Mouse (Mus musculus) hindbrain, embryonic 14.5 days (tissue): Measurements from ENCODE around the gene Sgf29. TPM values are rescaled to one million over a fixed set of nuclear protein-coding genes. Genes with fewer than 3 reads are reported as not detected.

Experiments used
- ATAC-seq: fragments of 200-750 bp; cut with Nextera tagmentation; 2 replicates; pipeline ENCODE4 v1.8.0; 2017; ENCODE audit warnings: moderate number of reproducible peaks, mild to moderate bottlenecking, moderate TSS enrichment, moderate library complexity; ENCODE audit not compliant: low FRiP score
- DNase-seq: peaks from one replicate; pipeline ENCODE4 v3.0.0-alpha.2; 2015; ENCODE audit warnings: low spot score
- H3K27ac ChIP-seq: fragments of 300-500 bp; sonication (generic); 2 replicates; pipeline ENCODE4 v1.5.1; 2014; ENCODE audit warnings: mild to moderate bottlenecking, moderate library complexity
- H3K27me3 ChIP-seq: fragments of 300-500 bp; sonication (generic); 2 replicates; pipeline ENCODE4 v1.6.1; 2014; ENCODE audit warnings: mild to moderate bottlenecking, low read length, mixed read lengths; ENCODE audit not compliant: control insufficient read depth, insufficient read depth
- H3K36me3 ChIP-seq: fragments of 300-500 bp; sonication (generic); replicated peaks from 2 replicates; pipeline ENCODE4 v1.6.1; 2014; ENCODE audit not compliant: control insufficient read depth, insufficient read depth
- H3K4me1 ChIP-seq: fragments of 300-500 bp; sonication (generic); replicated peaks from 2 replicates; pipeline ENCODE4 v1.6.1; 2014; ENCODE audit warnings: antibody characterized with exemption, low read length, mixed read lengths; ENCODE audit not compliant: control insufficient read depth, insufficient read depth
- H3K4me2 ChIP-seq: fragments of 300-500 bp; sonication (generic); replicated peaks from 2 replicates; pipeline ENCODE4 v1.6.1; 2014; ENCODE audit warnings: mild to moderate bottlenecking, moderate library complexity
- H3K4me3 ChIP-seq: fragments of 300-500 bp; sonication (generic); replicated peaks from 2 replicates; pipeline ENCODE4 v1.5.1; 2014; ENCODE audit warnings: mild to moderate bottlenecking, low read length
- H3K9ac ChIP-seq: fragments of 300-500 bp; sonication (generic); 2 replicates; pipeline ENCODE4 v1.6.1; 2014
- H3K9me3 ChIP-seq: fragments of 300-500 bp; sonication (generic); 2 replicates; pipeline ENCODE4 v1.6.1; 2016; ENCODE audit warnings: low read length; ENCODE audit not compliant: control insufficient read depth
- WGBS: fragments of 180-500 bp; shearing (Covaris S2); extraction: QIAGEN DNeasy Blood & Tissue Kit; methylation state at CpG from one replicate; pipeline ENCODE4 v1.1.7; 2014; 5-methylcytosine and 5-hydroxymethylcytosine counted together
- polyA plus RNA-seq: library from polyadenylated mRNA; unstranded; fragments of >200 nt; fragmentation: Nextera tagmentation; extraction: Ambion mirVana; gene quantifications from 2 replicates; pipeline ENCODE4 v1.2.1, GENCODE M21; 2014

Gene Sgf29
- polyA plus RNA-seq, 1 experiment from 2014 or later = 61.1 TPM

DNA sequence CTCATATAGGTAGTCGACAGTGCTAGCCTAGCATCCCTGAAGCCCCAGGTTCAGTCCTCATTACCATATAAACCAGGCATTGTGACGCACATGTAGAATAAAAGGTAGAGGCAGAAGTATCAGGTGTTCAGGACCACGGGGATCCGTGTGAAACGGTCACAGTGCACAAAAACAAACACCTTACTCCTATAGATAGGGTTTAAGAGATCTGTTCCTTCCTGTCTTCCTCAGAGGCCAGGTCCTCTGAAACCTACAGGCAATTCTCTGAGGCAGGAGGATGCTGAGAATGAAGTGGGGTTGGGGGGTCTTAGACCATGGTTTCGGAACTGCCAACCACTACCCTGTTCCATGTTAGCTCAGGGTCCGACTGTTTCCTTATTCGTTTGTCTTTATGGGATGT, 48.7 kb downstream of the Sgf29 start:
- WGBS = 94% methylated on average over 8 of the region's 8 CpGs
- Histone ChIP-seq H3K4me3 (no peak overlapping the region), H3K27me3 (no peaks in the 10 kb centered on the region), H3K9ac (no peak overlapping the region), H3K36me3 (peaks cover 33% of the 10 kb centered on the region), H3K4me2 (no peak overlapping the region), H3K27ac (no peak overlapping the region), H3K4me1 (peaks cover 34% of the 10 kb centered on the region), H3K9me3 (no peaks in the 10 kb centered on the region)
- no peak for DNase-seq
- ATAC-seq = no peak

DNA sequence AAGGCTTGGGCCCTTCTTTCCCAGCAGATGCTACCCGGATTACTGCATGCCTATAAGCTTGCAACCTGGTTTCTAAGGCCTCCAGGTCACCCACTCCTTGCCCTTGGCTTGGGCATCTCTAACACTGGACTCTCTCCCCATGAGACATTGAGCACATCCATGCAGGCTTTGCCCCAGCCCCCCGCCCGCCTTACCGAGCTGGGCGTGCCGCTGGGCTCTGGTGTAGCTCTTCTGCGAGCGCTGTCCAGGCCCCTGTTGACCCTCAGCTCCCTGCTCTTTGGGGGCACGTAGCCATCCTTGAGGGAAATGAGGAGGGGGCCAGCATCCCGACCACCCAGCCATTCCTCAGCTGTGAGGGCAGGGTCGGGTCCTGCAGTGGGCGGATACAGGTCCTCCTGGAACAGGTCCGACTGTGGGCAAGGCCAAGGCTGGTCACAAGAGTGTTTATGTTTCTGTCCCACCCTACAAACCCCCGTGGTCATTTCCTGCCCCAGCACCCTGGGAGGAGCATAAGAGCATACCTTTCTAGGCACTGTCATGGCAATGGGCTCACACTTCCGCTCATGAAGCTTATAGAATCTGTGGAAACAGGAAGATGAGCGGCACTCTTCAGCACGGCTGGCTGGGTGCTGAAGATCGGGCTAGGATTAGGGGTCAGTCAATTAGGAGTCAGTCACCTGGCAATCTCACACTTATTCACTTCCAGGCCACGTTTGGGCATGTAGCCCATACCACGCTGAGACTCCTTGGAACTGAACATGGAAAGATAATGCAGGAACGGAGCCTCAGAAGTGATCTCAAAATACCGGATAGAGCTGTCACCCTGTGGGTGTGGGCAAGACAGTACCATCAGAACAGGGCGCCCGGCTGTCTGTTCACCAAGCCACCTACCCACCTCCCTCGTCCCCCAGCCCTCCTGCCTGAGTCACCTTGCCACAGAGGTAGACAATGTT, 51.2 kb downstream of the Sgf29 start:
- DNase-seq = no peak
- Histone ChIP-seq H3K4me1 (peaks cover 42% of the 10 kb centered on the region), H3K9me3 (no peaks in the 10 kb centered on the region), H3K27ac (no peak overlapping the region), H3K27me3 (no peaks in the 10 kb centered on the region), H3K4me2 (no peak overlapping the region), H3K9ac (no peak overlapping the region), H3K4me3 (no peak overlapping the region), H3K36me3 (peaks cover 33% of the 10 kb centered on the region)
- WGBS = 82% methylated on average over 25 of the region's 25 CpGs
- ATAC-seq = no peak

DNA sequence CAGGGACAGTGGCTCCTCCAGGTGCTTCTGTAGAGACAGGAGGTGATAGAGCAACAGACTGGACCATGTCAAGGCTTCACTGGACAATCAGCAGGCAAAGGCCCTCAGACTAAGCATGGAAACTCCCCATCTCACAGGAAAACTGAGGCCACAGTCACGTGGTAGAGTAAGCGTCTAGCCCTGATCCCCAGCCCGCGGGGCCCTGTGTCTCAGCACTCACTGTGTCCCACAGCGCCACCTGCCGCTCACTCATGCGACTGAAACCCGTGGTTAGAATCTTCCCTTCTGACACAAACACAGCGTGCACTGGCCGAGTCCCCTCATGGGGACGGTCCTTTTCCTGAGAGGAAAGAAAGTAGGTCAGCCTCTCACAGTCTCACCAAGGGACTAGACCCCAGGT, 52.0 kb downstream of the Sgf29 start:
- peak; percentile 90 for DNase-seq
- Histone ChIP-seq H3K27me3 (no peaks in the 10 kb centered on the region), H3K36me3 (peaks cover 33% of the 10 kb centered on the region), H3K4me3 (no peak overlapping the region), H3K27ac (no peak overlapping the region), H3K4me1 (peaks cover 43% of the 10 kb centered on the region), H3K4me2 (peak overlapping the region; percentile 62), H3K9ac (0 out of 2 replicates have a peak overlapping the region, but pooled peaks have one; percentile 1), H3K9me3 (no peaks in the 10 kb centered on the region)
- peak; percentile 47; the same call in 1 of the 2 replicates for ATAC-seq
- WGBS = under 1% methylated on average over 11 of the region's 11 CpGs

DNA sequence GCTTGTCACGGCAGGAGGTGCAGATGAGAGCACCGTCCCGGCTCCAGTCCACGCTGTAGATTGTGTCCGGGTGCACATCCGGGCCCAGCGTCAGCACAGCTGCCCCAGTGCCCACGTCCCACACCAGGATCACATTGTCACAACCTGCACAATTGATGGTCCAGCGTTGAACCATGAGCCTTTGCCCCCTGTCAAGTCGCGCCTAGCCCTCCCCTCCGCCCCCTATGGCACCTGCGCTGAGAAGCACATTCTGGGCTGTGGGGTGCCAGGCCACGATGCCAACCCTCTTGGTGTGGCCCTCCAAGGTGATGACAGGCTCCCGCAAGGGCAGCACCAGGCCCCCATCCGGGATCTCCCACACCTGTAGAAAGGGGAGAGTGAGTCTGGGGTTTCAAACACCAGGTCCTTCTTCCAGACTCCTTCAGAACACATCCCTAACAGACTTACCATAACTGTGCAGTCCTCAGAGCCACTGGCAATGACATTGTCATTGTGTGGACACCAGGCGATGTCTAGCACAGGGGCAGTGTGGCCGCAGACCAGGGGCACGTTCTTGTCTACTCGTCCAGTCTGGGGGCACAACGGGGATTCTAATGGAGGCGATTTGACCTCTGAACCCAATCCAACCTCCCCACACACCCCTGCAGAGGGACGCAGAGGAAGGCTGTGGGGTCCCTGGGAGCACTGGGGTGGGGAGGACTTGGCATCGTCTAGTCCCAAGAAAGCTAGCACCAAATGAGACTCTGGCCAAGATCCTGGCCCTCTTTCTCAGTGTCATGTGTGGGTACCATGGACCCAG, 52.6 kb downstream of the Sgf29 start:
- Histone ChIP-seq H3K9me3 (no peaks in the 10 kb centered on the region), H3K27ac (no peak overlapping the region), H3K9ac (peak overlapping the region; percentile 13; the same call in 1 of the 2 replicates), H3K4me3 (no peak overlapping the region), H3K4me1 (peaks cover 39% of the 10 kb centered on the region), H3K27me3 (no peaks in the 10 kb centered on the region), H3K36me3 (peaks cover 33% of the 10 kb centered on the region), H3K4me2 (peak overlapping the region; percentile 62)
- DNase-seq (no peak), ATAC-seq (no peak)
- WGBS = 56% methylated on average over 24 of the region's 24 CpGs

DNA sequence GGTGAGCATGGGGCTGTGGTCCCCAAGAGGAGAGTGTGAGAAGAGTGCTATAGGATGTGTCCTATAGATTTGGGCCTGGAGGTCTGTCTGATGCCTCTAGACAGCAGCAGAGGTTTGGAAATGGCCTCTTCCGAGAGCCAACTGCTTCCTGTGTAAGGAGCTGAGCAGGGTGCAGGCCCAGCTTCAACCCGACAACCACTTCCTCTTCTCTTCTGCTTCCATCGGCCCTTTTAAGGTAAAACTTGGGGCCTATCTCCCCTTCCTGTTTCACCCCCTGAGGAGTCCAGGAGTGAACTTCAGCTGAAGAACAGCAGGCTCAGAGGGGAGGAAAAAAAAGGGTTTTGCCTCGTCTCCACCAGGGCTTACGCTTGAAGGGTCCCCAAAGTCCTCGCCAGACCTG, 53.2 kb downstream of the Sgf29 start:
- ATAC-seq (no peak), DNase-seq (no peak)
- Histone ChIP-seq H3K36me3 (peaks cover 30% of the 10 kb centered on the region), H3K27me3 (no peaks in the 10 kb centered on the region), H3K4me3 (peak overlapping the region; percentile 55; the same call in 1 of the 2 replicates), H3K4me2 (peak overlapping the region; percentile 62), H3K9ac (peak overlapping the region; percentile 13; the same call in 1 of the 2 replicates), H3K27ac (no peak overlapping the region), H3K9me3 (no peaks in the 10 kb centered on the region), H3K4me1 (peaks cover 33% of the 10 kb centered on the region)
- WGBS = 81% methylated on average over 6 of the region's 6 CpGs

DNA sequence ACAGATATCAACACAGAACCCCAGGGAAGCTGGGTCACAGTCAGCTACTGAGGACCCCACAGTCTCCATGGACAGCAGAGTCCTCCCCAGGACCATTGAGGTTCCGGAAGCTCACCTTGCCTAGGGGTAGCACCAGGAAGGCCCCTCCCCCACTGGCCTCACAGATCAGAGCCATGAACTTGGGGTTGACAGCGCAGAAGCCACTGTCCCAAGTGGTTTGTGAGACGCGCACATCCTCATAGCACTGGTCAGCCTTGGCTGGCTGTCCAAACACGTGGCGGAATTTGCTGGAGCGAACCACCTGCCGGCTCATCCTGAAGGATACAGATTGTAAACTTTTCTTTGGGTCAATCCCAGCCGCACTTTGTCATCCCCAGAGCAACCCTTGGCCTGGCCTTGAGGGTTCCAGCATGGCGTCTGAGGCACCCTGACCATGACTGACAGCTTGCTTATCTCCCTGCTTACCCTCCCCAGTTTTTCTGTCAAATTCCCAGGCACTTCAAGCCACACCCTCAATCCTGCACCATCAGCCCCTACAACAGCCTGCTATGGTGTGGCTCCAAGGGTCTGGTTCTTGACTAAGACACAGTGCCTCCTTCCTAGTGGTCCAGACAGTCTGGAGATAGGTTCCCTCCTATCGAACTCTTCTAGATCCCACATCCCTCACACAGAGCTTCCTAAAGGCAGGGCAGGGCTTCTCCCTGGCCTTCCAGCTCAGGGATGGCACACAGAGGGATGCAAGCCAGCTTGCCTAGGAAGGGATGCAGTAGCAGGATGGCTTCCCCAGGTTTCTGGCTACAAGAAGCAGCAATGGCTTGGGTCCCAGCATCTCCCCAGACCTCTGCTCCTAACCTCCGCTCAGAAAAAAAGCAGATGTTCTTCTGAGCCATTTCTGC, 54.0 kb downstream of the Sgf29 start:
- DNase-seq (no peak), ATAC-seq (no peak)
- Histone ChIP-seq H3K4me2 (peak overlapping the region; percentile 62), H3K9ac (peak overlapping the region; percentile 82), H3K9me3 (no peaks in the 10 kb centered on the region), H3K36me3 (peaks cover 23% of the 10 kb centered on the region), H3K4me3 (peak overlapping the region; percentile 55), H3K27me3 (no peaks in the 10 kb centered on the region), H3K27ac (peak overlapping the region; percentile 80), H3K4me1 (peaks cover 33% of the 10 kb centered on the region)
- 80% methylated on average over 12 of the region's 12 CpGs for WGBS

DNA sequence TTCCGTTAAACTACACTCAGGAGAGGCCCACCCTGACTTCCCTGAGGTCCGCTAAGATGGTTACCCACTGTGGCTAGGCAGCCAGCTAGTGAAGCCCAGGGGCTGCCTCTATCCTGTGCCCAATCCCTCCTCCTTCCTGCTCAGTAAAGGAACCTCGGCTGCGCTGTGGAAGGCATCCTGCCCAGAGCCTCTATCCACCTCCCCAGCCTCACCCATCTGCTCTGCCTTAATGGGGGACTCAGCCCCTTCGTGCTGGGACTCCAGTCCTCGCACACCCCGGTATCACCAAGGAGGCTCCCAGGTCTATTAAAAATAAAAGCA, 54.6 kb downstream of the Sgf29 start:
- H3K9me3 ChIP-seq = no peaks in the 10 kb centered on the region
- no peaks in the 10 kb centered on the region for H3K27me3 ChIP-seq
- DNase-seq = no peak
- peak overlapping the region; percentile 55 for H3K4me3 ChIP-seq
- no peak for ATAC-seq
- 12% methylated on average over 7 of the region's 7 CpGs for WGBS
- H3K27ac ChIP-seq = peak overlapping the region; percentile 80
- peak overlapping the region; percentile 62 for H3K4me2 ChIP-seq
- peaks cover 19% of the 10 kb centered on the region for H3K36me3 ChIP-seq
- H3K4me1 ChIP-seq = peaks cover 33% of the 10 kb centered on the region
- H3K9ac ChIP-seq = peak overlapping the region; percentile 82

DNA sequence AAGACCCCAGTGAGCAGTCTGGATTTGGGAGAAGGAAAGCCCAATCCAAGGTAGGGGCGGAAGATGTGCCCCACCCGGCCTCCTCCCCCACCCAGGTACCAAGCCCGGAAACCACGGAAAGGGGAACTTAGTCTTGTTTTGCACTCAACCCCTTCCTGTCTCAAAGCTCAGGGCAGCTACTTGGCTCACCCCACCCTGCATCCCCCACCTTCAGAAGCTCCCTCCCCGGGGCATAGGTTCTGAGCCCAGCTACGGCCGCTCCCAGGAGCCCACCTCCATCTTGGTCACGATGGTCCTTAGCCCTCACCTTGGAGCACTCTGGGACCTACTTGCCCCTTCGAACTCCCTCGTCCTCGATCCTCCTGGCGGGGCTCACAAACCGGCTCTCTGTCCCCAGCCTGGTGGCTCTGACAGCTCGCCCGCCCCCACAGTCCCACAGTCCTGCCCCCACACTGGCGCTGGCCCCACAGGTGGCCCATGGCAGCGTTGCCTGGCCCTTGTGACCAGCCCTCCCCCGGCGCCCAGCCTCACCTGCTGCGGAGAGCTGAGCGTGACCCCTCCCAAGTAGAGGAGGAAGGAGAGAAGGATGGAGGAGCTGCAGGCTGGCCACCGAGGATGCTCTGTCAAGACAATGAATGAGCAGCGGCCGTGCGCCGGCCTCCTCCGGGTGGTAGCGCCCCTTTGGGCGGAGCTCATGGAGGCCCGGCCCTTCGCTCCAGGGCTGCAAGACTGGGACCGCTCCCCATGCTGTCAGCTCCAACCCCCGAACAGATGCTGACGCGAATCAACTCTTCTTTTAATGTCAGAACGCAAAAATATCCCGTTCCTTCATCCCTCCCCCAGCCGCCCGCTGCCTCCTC, 55.2 kb downstream of the Sgf29 start:
- peaks cover 13% of the 10 kb centered on the region for H3K36me3 ChIP-seq
- peak overlapping the region; percentile 55 for H3K4me3 ChIP-seq
- peak; percentile 79 for DNase-seq
- peak; percentile 81 for ATAC-seq
- peak overlapping the region; percentile 82 for H3K9ac ChIP-seq
- peaks cover 33% of the 10 kb centered on the region for H3K4me1 ChIP-seq
- no peaks in the 10 kb centered on the region for H3K27me3 ChIP-seq
- H3K27ac ChIP-seq = peak overlapping the region; percentile 80
- 3% methylated on average over 39 of the region's 39 CpGs for WGBS
- no peaks in the 10 kb centered on the region for H3K9me3 ChIP-seq
- peak overlapping the region; percentile 62 for H3K4me2 ChIP-seq
